Comparison of ENCODE assay signal across 31 mouse cellular contexts in the genomic region with DNA sequence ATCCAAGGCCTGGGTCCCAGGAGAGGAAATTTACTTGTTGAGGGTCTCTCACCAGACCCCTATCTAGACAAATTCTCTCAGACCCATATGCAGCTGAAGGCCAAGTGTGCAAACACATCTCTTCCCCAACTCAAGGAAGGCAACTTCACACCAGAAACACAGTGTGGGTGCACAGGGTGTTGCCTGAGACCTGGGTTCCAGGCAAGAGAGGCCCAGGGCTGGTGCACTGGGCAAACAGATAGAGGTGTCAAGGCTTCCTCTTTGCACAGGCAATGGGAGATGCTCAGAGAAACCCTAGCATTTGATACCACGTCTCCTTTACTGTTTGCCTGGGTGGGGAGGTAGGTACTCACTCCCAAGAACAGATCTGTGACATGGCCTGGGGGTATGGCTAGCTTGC. TPM values are rescaled to one million over a fixed set of nuclear protein-coding genes. Genes with fewer than 3 reads are reported as not detected.
DNase-seq lines count a peak whose midpoint lies in the region; ATAC-seq and TF ChIP-seq lines count a peak whose summit lies in the region.
"Had no signal": no experiment of that assay in that cellular context is flagged by ENCODE, and none has a peak within 500 bp of the region (broad histone marks: within the 10 kb centered on the region; RNA-seq: fewer than 3 reads in every experiment).

No protein-coding gene starts in this region.

- H3K4me2 ChIP-seq in liver, embryonic 13.5 days, result peak overlapping the region; percentile 65
- H3K4me2 ChIP-seq: embryonic facial prominence, embryonic 12.5 days; forebrain, embryonic 12.5 days; heart, embryonic 11.5 days; hindbrain, embryonic 13.5 days had no signal

- 39% methylated on average over 1 of the region's 1 CpGs for WGBS in liver, embryonic 13.5 days (ENCODE audit: insufficient replicate concordance)

- no peak overlapping the region for H3K4me3 ChIP-seq in gastrocnemius, adult 2 months
- peak overlapping the region; percentile 53 for H3K4me3 ChIP-seq in erythroblast, embryonic 14.5 days (replicated peaks)
- H3K4me3 ChIP-seq in liver, embryonic 13.5 days (replicated peaks), result peak overlapping the region; percentile 21
- H3K4me3 ChIP-seq: embryonic facial prominence, embryonic 12.5 days; forebrain, embryonic 12.5 days; hindbrain, embryonic 13.5 days had no signal

- peaks cover 43% of the 10 kb centered on the region for H3K36me3 ChIP-seq in erythroblast, embryonic 14.5 days (ENCODE audit: control insufficient read depth)
- H3K36me3 ChIP-seq in liver, embryonic 13.5 days, result peaks cover 6% of the 10 kb centered on the region
- H3K36me3 ChIP-seq: embryonic facial prominence, embryonic 12.5 days; forebrain, embryonic 12.5 days had no signal

- intact Hi-C loops in gastrocnemius, adult 2 months (cut with DNase I), result no loop called here
- intact Hi-C loops in left cerebral cortex, postnatal 10 days (cut with DNase I), result no loop called here

- H3K9me3 ChIP-seq in erythroblast, embryonic 14.5 days (ENCODE audit: control insufficient read depth, low read length), result no peaks in the 10 kb centered on the region
- no peaks in the 10 kb centered on the region for H3K9me3 ChIP-seq in liver, embryonic 13.5 days (replicated peaks)
- H3K9me3 ChIP-seq: embryonic facial prominence, embryonic 12.5 days; forebrain, embryonic 12.5 days; hindbrain, embryonic 13.5 days had no signal

- TF ChIP-seq CTCF in gastrocnemius, adult 2 months (IDR thresholded peaks at IDR 0.05), result no peak

- ATAC-seq in liver, embryonic 13.5 days (ENCODE audit: low read depth), result peak; percentile 69
- ATAC-seq: activated CD4-positive, CD25-positive, alpha-beta regulatory T cell, adult 4 months; forebrain, postnatal 0 days had no signal

- peak overlapping the region; percentile 67 for H3K9ac ChIP-seq in liver, embryonic 13.5 days
- H3K9ac ChIP-seq: embryonic facial prominence, embryonic 12.5 days; forebrain, embryonic 12.5 days; forebrain, postnatal 0 days; hindbrain, embryonic 13.5 days had no signal

- H3K27ac ChIP-seq in gastrocnemius, adult 2 months, result peak overlapping the region; percentile 48
- peak overlapping the region; percentile 95 for H3K27ac ChIP-seq in liver, embryonic 13.5 days
- H3K27ac ChIP-seq: embryonic facial prominence, embryonic 12.5 days; forebrain, embryonic 12.5 days; hindbrain, embryonic 13.5 days; kidney, postnatal 0 days; macrophage had no signal

- DNase-seq in gastrocnemius, adult 2 months, result no peak
- no peak for DNase-seq in gastrocnemius, adult 8-10 months (ENCODE audit: low spot score in 2 of 2)
- DNase-seq in liver, embryonic 13.5 days, result no peak
- DNase-seq in thymus, postnatal 4 days, result no peak
- no peak for DNase-seq in left cerebral cortex, postnatal 10 days (ENCODE audit: extremely low spot score in 1 of 2, low spot score in 2 of 2)
- no peak for DNase-seq in kidney, postnatal 25 days
- DNase-seq in frontal cortex, adult 2 months (ENCODE audit: extremely low spot score in 1 of 2, low spot score in 1 of 2), result no peak
- DNase-seq: adrenal gland, adult 8-10 months; cerebellum, adult 11 months; cerebellum, adult 9-10 months; cerebellum, postnatal 36 days; embryo, embryonic 11 days; forebrain, postnatal 0 days; gastrocnemius, postnatal 25 days; heart, adult 11 months; heart, postnatal 4 days; kidney, adult 8-10 months; layer of hippocampus, postnatal 36 days; midbrain, embryonic 14.5 days; spleen, adult 18-20 months; thymus, adult 18-20 months; thymus, postnatal 25 days had no signal

- peaks cover 95% of the 10 kb centered on the region for H3K4me1 ChIP-seq in erythroblast, embryonic 14.5 days (ENCODE audit: control insufficient read depth)
- peaks cover 86% of the 10 kb centered on the region for H3K4me1 ChIP-seq in liver, embryonic 13.5 days (replicated peaks)

- no peaks in the 10 kb centered on the region for H3K27me3 ChIP-seq in erythroblast, embryonic 14.5 days (ENCODE audit: control insufficient read depth)
- no peaks in the 10 kb centered on the region for H3K27me3 ChIP-seq in liver, embryonic 13.5 days
- H3K27me3 ChIP-seq: CH12.LX; embryonic facial prominence, embryonic 12.5 days; hindbrain, embryonic 13.5 days had no signal

RNA-seq across cellular contexts. Expression of a gene that starts 6.9 kb away (rescaled TPM):
- total RNA-seq in gastrocnemius, adult 2 months (2021), result 100 to 1,000 TPM; 136 to 159 TPM
- total RNA-seq in gastrocnemius, adult 8-10 months (2022), result 100 to 1,000 TPM; 117 to 122 (median 119) TPM
- polyA plus RNA-seq in erythroblast, embryonic 14.5 days (2012), result 59.8 and 102 TPM in 2 replicates
- 157 and 164 TPM in 2 replicates for polyA plus RNA-seq in liver, embryonic 13.5 days (2015; fragmentation: Nextera tagmentation; extraction: Ambion mirVana)
- 10 to 100 TPM; 13.4 to 14.3 TPM for total RNA-seq in left cerebral cortex, postnatal 10 days (2021)
- 17.3 and 18.1 TPM in 2 replicates for polyA plus RNA-seq in frontal cortex, adult 2 months (2012; rRNA removed)

RNA-seq across cellular contexts. Expression of a gene that starts 10.4 kb away (rescaled TPM):
- 10 to 100 TPM in 1 of 2 experiments, 1 to 10 TPM in 1; 8.6 to 10.4 TPM for total RNA-seq in gastrocnemius, adult 2 months (2021)
- total RNA-seq in gastrocnemius, adult 8-10 months (2022), result 1 to 10 TPM; 6.5 to 9.2 (median 7.3) TPM
- 15.0 and 24.8 TPM in 2 replicates for polyA plus RNA-seq in erythroblast, embryonic 14.5 days (2012)
- polyA plus RNA-seq in liver, embryonic 13.5 days (2015; fragmentation: Nextera tagmentation; extraction: Ambion mirVana), result 8.6 and 10.5 TPM in 2 replicates
- total RNA-seq in left cerebral cortex, postnatal 10 days (2021), result 10 to 100 TPM; 12.4 to 13.7 TPM
- 13.3 and 14.6 TPM in 2 replicates for polyA plus RNA-seq in frontal cortex, adult 2 months (2012; rRNA removed)

RNA-seq across cellular contexts. Expression of a gene that starts 45.9 kb away (rescaled TPM):
- 10 to 100 TPM; 41.4 to 41.6 TPM for total RNA-seq in gastrocnemius, adult 2 months (2021)
- 10 to 100 TPM; 37.2 to 44.1 (median 43.5) TPM for total RNA-seq in gastrocnemius, adult 8-10 months (2022)
- polyA plus RNA-seq in erythroblast, embryonic 14.5 days (2012), result 1.3 and 1.8 TPM in 2 replicates
- 33.1 and 33.3 TPM in 2 replicates for polyA plus RNA-seq in liver, embryonic 13.5 days (2015; fragmentation: Nextera tagmentation; extraction: Ambion mirVana)
- 10 to 100 TPM; 25.2 TPM for total RNA-seq in left cerebral cortex, postnatal 10 days (2021)
- polyA plus RNA-seq in frontal cortex, adult 2 months (2012; rRNA removed), result 39.8 and 47.0 TPM in 2 replicates

Comparison
In these comparisons a context has a peak if more than half of its experiments do, and no peak if none do; other contexts are left out.
1. RNA of a gene that starts 6.9 kb away (total RNA-seq): 136 to 159 TPM in gastrocnemius, adult 2 months and 117 to 122 TPM in gastrocnemius, adult 8-10 months; 13.4 to 14.3 TPM in left cerebral cortex, postnatal 10 days; every median in the first group is over 4 times any median in the second.